9 mouse cellular contexts compared by ENCODE assay signal in genomic region chr19:20434541-20434940, GRCm38 (mm10). TPM values are rescaled to one million over a fixed set of nuclear protein-coding genes. Genes with fewer than 3 reads are reported as not detected.
DNase-seq lines count a peak whose midpoint lies in the region; ATAC-seq and TF ChIP-seq lines count a peak whose summit lies in the region.
"Had no signal": no experiment of that assay in that cellular context is flagged by ENCODE, and none has a peak within 500 bp of the region (broad histone marks: within the 10 kb centered on the region; RNA-seq: fewer than 3 reads in every experiment).

No protein-coding gene starts in this region.

- no peaks in the 10 kb centered on the region for H3K4me1 ChIP-seq in lung, postnatal 0 days (ENCODE audit: insufficient read depth, low read depth, low read length)
- H3K4me1 ChIP-seq: heart, embryonic 13.5 days had no signal

- no peak overlapping the region for H3K4me3 ChIP-seq in lung, postnatal 0 days (ENCODE audit: low read depth, low read length)
- H3K4me3 ChIP-seq: heart, embryonic 13.5 days had no signal

- CTCF ChIA-PET in Patski (lab: Charles Lee): interaction anchor here (0.8 to 4.1 kb wide), 11 partner anchors 13 to 83 kb away, joined by 3 to 26 read pairs (median 4); no protein-coding TSS in a partner anchor

- no peak overlapping the region for H3K27ac ChIP-seq in lung, postnatal 0 days (ENCODE audit: low read length)
- H3K27ac ChIP-seq: heart, embryonic 13.5 days had no signal

- no peak overlapping the region for H3K9ac ChIP-seq in lung, postnatal 0 days (replicated peaks; ENCODE audit: low read depth)
- H3K9ac ChIP-seq: heart, embryonic 13.5 days had no signal

- 9% methylated on average over 3 of the region's 3 CpGs for WGBS in lung, postnatal 0 days

- peak; percentile 66 for ATAC-seq in Patski
- peak; percentile 65 for ATAC-seq in lung, postnatal 0 days

- TF ChIP-seq EP300 in lung, postnatal 0 days (IDR thresholded peaks at IDR 0.05): 0 out of 2 replicates have a peak, but pooled peaks have one; percentile 24

- H3K36me3 ChIP-seq in lung, postnatal 0 days (ENCODE audit: insufficient read depth, low read length): no peaks in the 10 kb centered on the region
- H3K36me3 ChIP-seq: heart, embryonic 13.5 days had no signal

- TF ChIP-seq CTCF in Patski (IDR thresholded peaks at IDR 0.05): peak; percentile 77
- TF ChIP-seq CTCF in lung, postnatal 0 days (IDR thresholded peaks at IDR 0.05): peak; percentile 89

- intact Hi-C loops in heart, postnatal 10 days (cut with DNase I): loop anchor here (1.0 kb wide), 1 partner anchor 72 kb away; no protein-coding TSS in a partner anchor

- H3K4me2 ChIP-seq in lung, postnatal 0 days (replicated peaks; ENCODE audit: low read depth, low read length): no peak overlapping the region
- H3K4me2 ChIP-seq: heart, embryonic 13.5 days had no signal

- POLR2A ChIA-PET in Patski (lab: Charles Lee): interaction anchor here (0.5 to 0.7 kb wide), 3 partner anchors 150 to 867 kb away, joined by 3 to 4 read pairs (median 4); no protein-coding TSS in a partner anchor

- DNase-seq in CD4-positive, CD25-positive, alpha-beta regulatory T cell, adult 2 months (ENCODE audit: low read depth, low spot score): peak; percentile 64
- no peak for DNase-seq in Patski (ENCODE audit: low read depth, low spot score)
- peak; percentile 75 for DNase-seq in embryo, embryonic 11 days
- DNase-seq in heart, postnatal 10 days: peak; percentile 52 to 79
- peak; percentile 69 for DNase-seq in layer of hippocampus, adult 11-12 months (ENCODE audit: low spot score)
- DNase-seq in lung, postnatal 0 days (ENCODE audit: low spot score): peak; percentile 79
- DNase-seq in right cerebral cortex, postnatal 14 days: peak; percentile 59
- peak; percentile 60 to 61 for DNase-seq in urinary bladder, postnatal 36 days (ENCODE audit: low spot score in 2 of 2)

- H3K27me3 ChIP-seq in Patski: no peaks in the 10 kb centered on the region
- no peaks in the 10 kb centered on the region for H3K27me3 ChIP-seq in lung, postnatal 0 days (replicated peaks; ENCODE audit: insufficient read depth, low read length)
- H3K27me3 ChIP-seq: heart, embryonic 13.5 days had no signal

- no peaks in the 10 kb centered on the region for H3K9me3 ChIP-seq in lung, postnatal 0 days (ENCODE audit: low read length)
- H3K9me3 ChIP-seq: heart, embryonic 13.5 days had no signal

- in situ Hi-C loops in Patski (cut with MboI; ENCODE audit: low pct_unique_long_range_greater_than_20kb): no loop called here

RNA-seq across cellular contexts. Expression of gene Anxa1, which starts 43.8 kb away (rescaled TPM):
- polyA plus RNA-seq in Patski (2021): 537 TPM
- 10 to 100 TPM; 33.7 to 35.6 TPM for total RNA-seq in heart, postnatal 10 days (2021)
- 505 and 526 TPM in 2 replicates for polyA plus RNA-seq in lung, postnatal 0 days (2015; fragmentation: Nextera tagmentation; extraction: Ambion mirVana)

RNA-seq across cellular contexts. Expression of gene Aldh1a1, which starts 58.0 kb away (rescaled TPM):
- polyA plus RNA-seq in Patski (2021): 80.5 TPM
- total RNA-seq in heart, postnatal 10 days (2021): 10 to 100 TPM; 10.3 to 17.2 TPM
- polyA plus RNA-seq in lung, postnatal 0 days (2015; fragmentation: Nextera tagmentation; extraction: Ambion mirVana): 126 and 158 TPM in 2 replicates
